Comparison of ENCODE assay signal across 13 mouse cellular contexts in genomic region chr14:75878980-75879379, GRCm38 (mm10). TPM values are rescaled to one million over a fixed set of nuclear protein-coding genes. Genes with fewer than 3 reads are reported as not detected.
DNase-seq lines count a peak whose midpoint lies in the region; ATAC-seq and TF ChIP-seq lines count a peak whose summit lies in the region.
"Had no signal": no experiment of that assay in that cellular context is flagged by ENCODE, and none has a peak within 500 bp of the region (broad histone marks: within the 10 kb centered on the region; RNA-seq: fewer than 3 reads in every experiment).

No protein-coding gene starts in this region.

- no peaks in the 10 kb centered on the region for H3K36me3 ChIP-seq in heart, embryonic 11.5 days (ENCODE audit: control insufficient read depth, insufficient read depth, low read length)
- H3K36me3 ChIP-seq in hindbrain, embryonic 13.5 days = no peaks in the 10 kb centered on the region
- no peaks in the 10 kb centered on the region for H3K36me3 ChIP-seq in midbrain, postnatal 0 days (ENCODE audit: insufficient read depth, low read length)
- no peaks in the 10 kb centered on the region for H3K36me3 ChIP-seq in intestine, embryonic 16.5 days (ENCODE audit: control insufficient read depth, insufficient read depth, low read length)
- no peaks in the 10 kb centered on the region for H3K36me3 ChIP-seq in kidney, adult 2 months (ENCODE audit: control insufficient read depth, insufficient read depth, low read length)
- H3K36me3 ChIP-seq: liver, embryonic 13.5 days had no signal

- WGBS in heart, embryonic 11.5 days (ENCODE audit: insufficient replicate concordance) = 20% methylated on average over 8 of the region's 8 CpGs
- 15% methylated on average over 8 of the region's 8 CpGs for WGBS in hindbrain, embryonic 13.5 days
- 17% methylated on average over 8 of the region's 8 CpGs for WGBS in midbrain, postnatal 0 days
- WGBS in intestine, embryonic 16.5 days = 23% methylated on average over 8 of the region's 8 CpGs
- 27% methylated on average over 8 of the region's 8 CpGs for WGBS in kidney, adult 2 months

- H3K9me3 ChIP-seq in heart, embryonic 11.5 days (replicated peaks; ENCODE audit: control insufficient read depth, low read length) = no peaks in the 10 kb centered on the region
- no peaks in the 10 kb centered on the region for H3K9me3 ChIP-seq in hindbrain, embryonic 13.5 days
- no peaks in the 10 kb centered on the region for H3K9me3 ChIP-seq in midbrain, postnatal 0 days (ENCODE audit: low read length)
- H3K9me3 ChIP-seq in intestine, embryonic 16.5 days (ENCODE audit: control insufficient read depth, low read length) = no peaks in the 10 kb centered on the region
- H3K9me3 ChIP-seq: liver, embryonic 13.5 days had no signal

- H3K4me2 ChIP-seq in heart, embryonic 11.5 days = peak overlapping the region; percentile 29; the same call in 1 of the 2 replicates
- peak overlapping the region; percentile 27; the same call in 1 of the 2 replicates for H3K4me2 ChIP-seq in hindbrain, embryonic 13.5 days
- H3K4me2 ChIP-seq in midbrain, postnatal 0 days (ENCODE audit: low read depth, low read length, poor library complexity, severe bottlenecking) = 0 out of 2 replicates have a peak overlapping the region, but pooled peaks have one; percentile 4
- H3K4me2 ChIP-seq in intestine, embryonic 16.5 days (ENCODE audit: low read depth, low read length) = no peak overlapping the region
- H3K4me2 ChIP-seq: liver, embryonic 13.5 days had no signal

- 0 out of 2 replicates have a peak, but pooled peaks cover 6% of the 10 kb centered on the region for H3K4me1 ChIP-seq in heart, embryonic 11.5 days (ENCODE audit: control insufficient read depth, insufficient read depth, low read length)
- peaks cover 35% of the 10 kb centered on the region for H3K4me1 ChIP-seq in hindbrain, embryonic 13.5 days (replicated peaks)
- H3K4me1 ChIP-seq in midbrain, postnatal 0 days (ENCODE audit: insufficient read depth, low read length) = 0 out of 2 replicates have a peak, but pooled peaks cover 3% of the 10 kb centered on the region
- no peaks in the 10 kb centered on the region for H3K4me1 ChIP-seq in intestine, embryonic 16.5 days (ENCODE audit: control insufficient read depth, insufficient read depth, low read length)
- peaks cover 4% of the 10 kb centered on the region; the same call in 1 of the 2 replicates for H3K4me1 ChIP-seq in kidney, adult 2 months (ENCODE audit: control insufficient read depth, insufficient read depth, low read length)
- H3K4me1 ChIP-seq: liver, embryonic 13.5 days had no signal

- no peak overlapping the region for H3K27ac ChIP-seq in heart, embryonic 11.5 days (ENCODE audit: low read depth, low read length)
- H3K27ac ChIP-seq in hindbrain, embryonic 13.5 days = no peak overlapping the region
- no peak overlapping the region for H3K27ac ChIP-seq in midbrain, postnatal 0 days (ENCODE audit: low read depth, low read length)
- H3K27ac ChIP-seq in intestine, embryonic 16.5 days (ENCODE audit: low read length) = no peak overlapping the region
- no peak overlapping the region for H3K27ac ChIP-seq in kidney, adult 2 months (ENCODE audit: insufficient read depth, low read depth, low read length)
- H3K27ac ChIP-seq: liver, embryonic 13.5 days had no signal

- no peaks in the 10 kb centered on the region for H3K27me3 ChIP-seq in heart, embryonic 11.5 days (ENCODE audit: control insufficient read depth, insufficient read depth, low read length)
- H3K27me3 ChIP-seq in hindbrain, embryonic 13.5 days = no peaks in the 10 kb centered on the region
- no peaks in the 10 kb centered on the region for H3K27me3 ChIP-seq in midbrain, postnatal 0 days (ENCODE audit: insufficient read depth, low read length)
- H3K27me3 ChIP-seq in intestine, embryonic 16.5 days (replicated peaks; ENCODE audit: control insufficient read depth, insufficient read depth, low read length) = no peaks in the 10 kb centered on the region
- no peaks in the 10 kb centered on the region for H3K27me3 ChIP-seq in kidney, adult 2 months (replicated peaks; ENCODE audit: control insufficient read depth, insufficient read depth, low read length)
- H3K27me3 ChIP-seq: liver, embryonic 13.5 days had no signal

- TF ChIP-seq CTCF in midbrain, postnatal 0 days (IDR thresholded peaks at IDR 0.05) = no peak
- TF ChIP-seq CTCF in kidney, adult 2 months (conservative IDR thresholded peaks at IDR 0.05; ENCODE audit: insufficient read depth, insufficient read length, low read depth, low read length) = no peak

- no peak for TF ChIP-seq POLR2A in kidney, adult 2 months (IDR thresholded peaks at IDR 0.05; ENCODE audit: low read depth, low read length)

- H3K9ac ChIP-seq in heart, embryonic 11.5 days (ENCODE audit: low read depth, low read length) = 0 out of 2 replicates have a peak overlapping the region, but pooled peaks have one; percentile 34
- H3K9ac ChIP-seq in hindbrain, embryonic 13.5 days = no peak overlapping the region
- H3K9ac ChIP-seq in midbrain, postnatal 0 days (replicated peaks; ENCODE audit: low read length, poor library complexity, severe bottlenecking) = no peak overlapping the region
- no peak overlapping the region for H3K9ac ChIP-seq in intestine, embryonic 16.5 days (ENCODE audit: low read depth, low read length)
- H3K9ac ChIP-seq: liver, embryonic 13.5 days had no signal

- no peak for DNase-seq in heart, adult 18-20 months
- peak; percentile 42 for DNase-seq in embryo, embryonic 9.5 days (ENCODE audit: extremely low spot score)
- DNase-seq in midbrain, postnatal 0 days (ENCODE audit: low spot score) = no peak
- DNase-seq in kidney, postnatal 4 days = no peak
- no peak for DNase-seq in kidney, adult 2 months
- DNase-seq: cerebellum, adult 18-20 months; kidney, postnatal 14 days; liver, embryonic 13.5 days; lung, postnatal 36 days; right cerebral cortex, postnatal 4 days had no signal

- H3K4me3 ChIP-seq in heart, embryonic 11.5 days (ENCODE audit: low read depth, low read length) = no peak overlapping the region
- H3K4me3 ChIP-seq in hindbrain, embryonic 13.5 days = no peak overlapping the region
- no peak overlapping the region for H3K4me3 ChIP-seq in midbrain, postnatal 0 days (ENCODE audit: low read depth, low read length)
- no peak overlapping the region for H3K4me3 ChIP-seq in intestine, embryonic 16.5 days (ENCODE audit: low read length)
- no peak overlapping the region for H3K4me3 ChIP-seq in kidney, adult 2 months (ENCODE audit: insufficient read depth, low read depth, low read length)
- H3K4me3 ChIP-seq: liver, embryonic 13.5 days had no signal

- no peak for ATAC-seq in heart, embryonic 11.5 days (replicated peaks; ENCODE audit: insufficient number of reproducible peaks, low FRiP score, low TSS enrichment)
- ATAC-seq in hindbrain, embryonic 13.5 days (ENCODE audit: low FRiP score) = no peak
- no peak for ATAC-seq in midbrain, postnatal 0 days (ENCODE audit: low FRiP score)
- no peak for ATAC-seq in intestine, embryonic 16.5 days

RNA-seq across cellular contexts. Expression of gene Tpt1, which starts 34.1 kb away (rescaled TPM):
- polyA plus RNA-seq in heart, embryonic 11.5 days (2014; fragmentation: Nextera tagmentation; extraction: Ambion mirVana) = 1,014 and 1,054 TPM in 2 replicates
- total RNA-seq in heart, adult 18-20 months (2021) = 1,000 to 10,000 TPM; 2,629 to 3,296 TPM
- 884 and 886 TPM in 2 replicates for polyA plus RNA-seq in hindbrain, embryonic 13.5 days (2015; fragmentation: Nextera tagmentation; extraction: Ambion mirVana)
- total RNA-seq in midbrain, postnatal 0 days (2014; rRNA removed) = 555 and 595 TPM in 2 replicates
- polyA plus RNA-seq in midbrain, postnatal 0 days (2015; fragmentation: Nextera tagmentation; extraction: Ambion mirVana) = 612 and 651 TPM in 2 replicates
- polyA plus RNA-seq in intestine, embryonic 16.5 days (2015; fragmentation: Nextera tagmentation; extraction: Ambion mirVana) = 829 and 857 TPM in 2 replicates
- polyA plus RNA-seq in kidney, adult 2 months (2012; rRNA removed) = 1,266 and 1,401 TPM in 2 replicates
